Mouse (Mus musculus): ENCODE results near the gene Cdk6. TPM values are rescaled to one million over a fixed set of nuclear protein-coding genes. Genes with fewer than 3 reads are reported as not detected.
A peak's percentile ranks its signal among the peaks of the same experiment; 100 is the strongest.

The Cdk6 gene
- total and polyA plus RNA-seq, 3 experiments: 4.0 to 10.6 (median 8.1) TPM

DNA sequence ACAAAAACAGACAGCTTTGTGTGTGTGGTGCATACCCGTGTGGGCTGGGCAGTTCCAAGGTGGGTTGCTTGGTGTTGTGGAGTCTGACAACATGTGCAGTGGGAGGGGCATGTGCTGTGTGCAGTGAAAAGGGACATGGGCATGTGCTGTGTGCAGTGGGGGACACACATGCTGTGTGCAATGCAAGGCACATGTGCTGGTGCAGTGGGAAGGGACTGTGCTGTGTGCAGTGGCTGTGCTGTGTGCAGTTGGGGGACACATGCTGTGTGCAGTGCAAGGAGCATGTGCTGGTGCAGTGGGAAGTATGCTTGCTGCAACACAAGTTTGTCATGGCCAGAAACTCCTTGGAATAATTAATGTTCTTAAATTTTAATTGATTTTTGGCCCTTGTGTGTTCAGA is 43.8 kb downstream of the Cdk6 start:
- H3K4me1 ChIP-seq (ENCODE audit: control insufficient read depth, insufficient read depth, low read length): peaks cover 16% of the 10 kb centered on the region

DNA sequence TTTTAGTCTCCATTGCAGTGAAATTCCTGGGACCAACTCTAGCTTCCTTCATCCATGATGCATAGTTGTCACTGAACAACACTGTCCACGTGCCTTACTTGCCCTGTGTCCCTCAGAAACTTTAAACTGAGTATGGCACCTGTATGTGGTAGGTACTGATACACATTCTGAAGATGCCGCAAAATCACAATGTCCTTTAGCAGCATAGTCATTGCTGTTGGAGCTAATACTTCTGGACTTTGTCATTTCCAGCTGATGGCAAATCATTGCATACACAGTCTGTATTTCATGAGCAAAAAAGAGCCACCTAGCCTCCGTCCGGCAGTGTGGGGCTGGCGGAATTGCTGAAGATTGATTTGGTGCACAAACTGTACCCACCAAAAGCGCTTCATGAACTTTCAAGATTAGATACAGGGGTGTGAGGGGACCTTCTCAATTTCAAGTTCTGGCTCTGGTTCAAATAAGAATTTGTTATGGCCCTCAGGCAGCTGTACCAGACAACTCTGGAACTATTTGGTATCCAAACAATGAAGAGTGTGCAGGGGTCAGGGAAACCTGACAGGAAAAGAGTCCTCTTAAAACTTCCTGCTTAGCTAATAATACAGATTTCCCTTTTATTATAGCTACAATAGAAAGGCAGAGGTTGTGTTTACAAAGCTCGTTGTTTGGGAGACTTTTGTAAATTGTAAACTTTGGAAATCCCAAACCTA is 44.9 kb downstream of the Cdk6 start:
- no peak overlapping the region for H3K4me3 ChIP-seq
- DNase-seq: no peak
- no peaks in the 10 kb centered on the region for H3K27me3 ChIP-seq (ENCODE audit: control insufficient read depth, insufficient read depth, low read length)
- whole genome bisulfite sequencing: 56% methylated on average over 7 of the region's 7 CpGs
- TF ChIP-seq EP300 (IDR thresholded peaks at IDR 0.05; ENCODE audit: insufficient read depth, low read depth, low read length): no peak
- no peak for TF ChIP-seq CTCF (IDR thresholded peaks at IDR 0.05)
- no peak for TF ChIP-seq POLR2A (IDR thresholded peaks at IDR 0.05; ENCODE audit: insufficient read depth, low read depth, low read length)
- H3K79me2 ChIP-seq (replicated peaks; ENCODE audit: control insufficient read depth, insufficient read depth, low read length): no peaks in the 10 kb centered on the region; the same call in 1 of the 2 replicates
- peaks cover 14% of the 10 kb centered on the region for H3K4me1 ChIP-seq (ENCODE audit: control insufficient read depth, insufficient read depth, low read length)
- intact Hi-C loops (cut with DNase I): no loop called here
- no peak overlapping the region for H3K9ac ChIP-seq (ENCODE audit: low read depth, low read length)
- H3K27ac ChIP-seq: peak overlapping the region; percentile 43
- peaks cover 2% of the 10 kb centered on the region for H3K36me3 ChIP-seq (ENCODE audit: control insufficient read depth, insufficient read depth, low read length)

More for the DNA sequence above, 43.8 kb downstream of the Cdk6 start:
- Histone ChIP-seq H3K27ac (no peak overlapping the region), H3K79me2 (replicated peaks; ENCODE audit: control insufficient read depth, insufficient read depth, low read length) (no peaks in the 10 kb centered on the region; the same call in 1 of the 2 replicates), H3K36me3 (ENCODE audit: control insufficient read depth, insufficient read depth, low read length) (peaks cover 2% of the 10 kb centered on the region), H3K4me3 (no peak overlapping the region), H3K27me3 (ENCODE audit: control insufficient read depth, insufficient read depth, low read length) (no peaks in the 10 kb centered on the region), H3K9ac (ENCODE audit: low read depth, low read length) (no peak overlapping the region)
- 74% methylated on average over 1 of the region's 1 CpGs for WGBS
- no peak for DNase-seq
- intact Hi-C loops (cut with DNase I): no loop called here
- no peak for TF ChIP-seq CTCF (IDR thresholded peaks at IDR 0.05)
- no peak for TF ChIP-seq POLR2A (IDR thresholded peaks at IDR 0.05; ENCODE audit: insufficient read depth, low read depth, low read length)
- no peak for TF ChIP-seq EP300 (IDR thresholded peaks at IDR 0.05; ENCODE audit: insufficient read depth, low read depth, low read length)

DNA sequence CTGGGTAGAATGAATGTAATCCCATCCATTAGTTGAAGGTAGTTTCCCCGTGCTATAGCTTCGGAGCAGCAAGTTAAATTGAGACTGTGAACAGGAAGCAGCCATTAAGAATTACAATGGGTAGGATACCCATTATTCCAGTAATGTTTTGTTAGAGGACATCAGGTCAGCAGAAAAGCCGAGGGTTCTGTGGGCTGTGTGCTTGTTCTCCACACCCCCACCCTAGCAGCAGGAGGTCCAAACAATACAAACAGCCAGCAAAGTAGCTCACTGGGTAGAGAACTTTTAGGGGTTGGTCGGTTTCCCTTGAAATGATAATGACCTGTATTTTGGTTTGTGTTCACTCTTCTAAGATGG is 45.4 kb downstream of the Cdk6 start:
- Histone ChIP-seq H3K27ac (peak overlapping the region; percentile 43), H3K27me3 (ENCODE audit: control insufficient read depth, insufficient read depth, low read length) (no peaks in the 10 kb centered on the region), H3K79me2 (replicated peaks; ENCODE audit: control insufficient read depth, insufficient read depth, low read length) (no peaks in the 10 kb centered on the region), H3K36me3 (ENCODE audit: control insufficient read depth, insufficient read depth, low read length) (no peaks in the 10 kb centered on the region; the same call in 1 of the 2 replicates), H3K9ac (ENCODE audit: low read depth, low read length) (no peak overlapping the region), H3K4me1 (ENCODE audit: control insufficient read depth, insufficient read depth, low read length) (peaks cover 11% of the 10 kb centered on the region), H3K4me3 (no peak overlapping the region)
- 32% methylated on average over 4 of the region's 4 CpGs for WGBS
- intact Hi-C loops (cut with DNase I): no loop called here
- DNase-seq: no peak
- no peak for TF ChIP-seq POLR2A (IDR thresholded peaks at IDR 0.05; ENCODE audit: insufficient read depth, low read depth, low read length)
- no peak for TF ChIP-seq EP300 (IDR thresholded peaks at IDR 0.05; ENCODE audit: insufficient read depth, low read depth, low read length)
- TF ChIP-seq CTCF (IDR thresholded peaks at IDR 0.05): no peak

DNA sequence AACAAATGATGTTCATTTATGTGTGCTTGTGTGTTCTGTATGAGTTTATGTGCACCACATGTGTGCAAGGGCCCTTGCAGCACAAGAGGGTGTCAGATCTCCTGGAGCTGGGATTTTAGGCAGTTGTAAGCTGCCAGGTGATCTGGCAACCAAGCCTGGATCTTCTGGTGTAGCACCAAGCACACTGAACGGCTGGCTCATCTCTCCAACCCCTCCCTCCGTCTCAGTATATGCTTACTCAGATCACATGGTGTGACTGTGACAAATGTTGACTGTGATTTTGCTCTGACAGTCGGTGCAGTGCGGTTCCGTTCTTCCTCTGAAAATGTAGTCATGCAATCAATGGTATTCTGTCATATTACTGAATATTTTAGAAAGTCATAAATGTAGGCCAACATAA is 45.9 kb downstream of the Cdk6 start:
- no peaks in the 10 kb centered on the region for H3K79me2 ChIP-seq (replicated peaks; ENCODE audit: control insufficient read depth, insufficient read depth, low read length)
- no peaks in the 10 kb centered on the region for H3K36me3 ChIP-seq (ENCODE audit: control insufficient read depth, insufficient read depth, low read length)
- WGBS: 49% methylated on average over 5 of the region's 5 CpGs
- H3K4me3 ChIP-seq: no peak overlapping the region
- H3K9ac ChIP-seq (ENCODE audit: low read depth, low read length): no peak overlapping the region
- H3K27ac ChIP-seq: peak overlapping the region; percentile 43
- intact Hi-C loops (cut with DNase I): no loop called here
- DNase-seq: no peak
- TF ChIP-seq POLR2A (IDR thresholded peaks at IDR 0.05; ENCODE audit: insufficient read depth, low read depth, low read length): no peak
- TF ChIP-seq EP300 (IDR thresholded peaks at IDR 0.05; ENCODE audit: insufficient read depth, low read depth, low read length): no peak
- no peak for TF ChIP-seq CTCF (IDR thresholded peaks at IDR 0.05)
- peaks cover 11% of the 10 kb centered on the region for H3K4me1 ChIP-seq (ENCODE audit: control insufficient read depth, insufficient read depth, low read length)
- H3K27me3 ChIP-seq (ENCODE audit: control insufficient read depth, insufficient read depth, low read length): no peaks in the 10 kb centered on the region

DNA sequence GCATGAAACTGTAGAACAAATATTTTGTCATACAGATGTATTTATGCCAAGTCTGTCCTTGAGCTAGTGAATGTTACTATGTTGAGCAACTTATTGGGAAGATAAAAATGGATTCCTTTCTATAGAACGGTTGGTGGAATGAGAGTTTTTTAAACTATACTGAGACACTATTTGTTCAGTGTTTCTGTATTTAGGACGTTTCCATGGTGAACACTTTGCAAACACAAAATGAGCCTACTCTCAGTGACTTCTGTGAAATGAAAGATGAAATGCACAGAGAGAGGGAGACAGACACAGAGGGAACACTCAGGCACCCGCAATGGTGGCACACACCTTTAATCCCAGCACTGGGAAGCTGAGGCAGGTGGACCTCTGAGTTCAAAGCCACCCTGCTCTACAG is 51.6 kb downstream of the Cdk6 start:
- Histone ChIP-seq H3K36me3 (ENCODE audit: control insufficient read depth, insufficient read depth, low read length) (no peaks in the 10 kb centered on the region), H3K27me3 (ENCODE audit: control insufficient read depth, insufficient read depth, low read length) (no peaks in the 10 kb centered on the region), H3K79me2 (replicated peaks; ENCODE audit: control insufficient read depth, insufficient read depth, low read length) (no peaks in the 10 kb centered on the region), H3K27ac (no peak overlapping the region), H3K4me1 (ENCODE audit: control insufficient read depth, insufficient read depth, low read length) (no peaks in the 10 kb centered on the region), H3K4me3 (no peak overlapping the region), H3K9ac (ENCODE audit: low read depth, low read length) (no peak overlapping the region)
- intact Hi-C loops (cut with DNase I): no loop called here
- no peak for DNase-seq
- no peak for TF ChIP-seq POLR2A (IDR thresholded peaks at IDR 0.05; ENCODE audit: insufficient read depth, low read depth, low read length)
- TF ChIP-seq EP300 (IDR thresholded peaks at IDR 0.05; ENCODE audit: insufficient read depth, low read depth, low read length): no peak
- no peak for TF ChIP-seq CTCF (IDR thresholded peaks at IDR 0.05)
- 75% methylated on average over 3 of the region's 3 CpGs for WGBS

DNA sequence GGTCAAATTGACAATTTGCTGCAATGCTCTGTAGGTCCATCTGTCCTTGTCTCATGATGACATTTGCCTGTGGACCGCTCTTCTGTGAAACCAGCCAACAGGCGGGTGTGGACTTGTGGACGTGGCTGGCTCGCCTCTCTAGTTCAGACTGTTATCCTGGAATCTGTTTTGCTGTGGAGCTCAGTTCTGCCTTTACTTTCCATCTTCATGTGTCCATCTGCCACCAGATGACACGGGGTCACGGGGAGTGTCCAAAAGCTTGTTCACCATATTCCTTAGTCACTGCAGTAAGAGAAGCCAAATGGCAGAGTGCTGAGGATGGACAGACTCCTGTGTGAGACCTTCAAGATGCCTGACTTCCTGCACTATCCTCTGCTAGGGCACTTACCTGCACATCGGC is 52.9 kb downstream of the Cdk6 start:
- H3K9ac ChIP-seq (ENCODE audit: low read depth, low read length): no peak overlapping the region
- intact Hi-C loops (cut with DNase I): no loop called here
- TF ChIP-seq CTCF (IDR thresholded peaks at IDR 0.05) (no peak), EP300 (IDR thresholded peaks at IDR 0.05; ENCODE audit: insufficient read depth, low read depth, low read length) (no peak), POLR2A (IDR thresholded peaks at IDR 0.05; ENCODE audit: insufficient read depth, low read depth, low read length) (no peak)
- H3K27me3 ChIP-seq (ENCODE audit: control insufficient read depth, insufficient read depth, low read length): no peaks in the 10 kb centered on the region
- H3K27ac ChIP-seq: no peak overlapping the region
- no peak overlapping the region for H3K4me3 ChIP-seq
- no peaks in the 10 kb centered on the region for H3K4me1 ChIP-seq (ENCODE audit: control insufficient read depth, insufficient read depth, low read length)
- 90% methylated on average over 7 of the region's 7 CpGs for WGBS
- no peaks in the 10 kb centered on the region for H3K36me3 ChIP-seq (ENCODE audit: control insufficient read depth, insufficient read depth, low read length)
- no peaks in the 10 kb centered on the region for H3K79me2 ChIP-seq (replicated peaks; ENCODE audit: control insufficient read depth, insufficient read depth, low read length)
- DNase-seq: peak in 1 of 2 experiments; percentile 23

All from heart, adult 2 months (tissue).